Mouse (Mus musculus): Measurements from ENCODE around the gene Cerk.
"Not testable (repeated sequence)": the region's sequence is repeated elsewhere in the genome, so short reads cannot be mapped to it uniquely, and the experiment has no call there.

The Cerk gene

GRCm38 (mm10) chr15:86112707-86113341, 73.1 kb downstream of the Cerk start:
- DNase-seq (ENCODE audit: low read depth): no peak

GRCm38 (mm10) chr15:86110361-86111103, 75.4 kb downstream of the Cerk start:
- no peak for DNase-seq (ENCODE audit: low read depth)

GRCm38 (mm10) chr15:86109650-86110211, 76.2 kb downstream of the Cerk start:
- no peak for DNase-seq (ENCODE audit: low read depth)

- no peak for DNase-seq (ENCODE audit: low read depth)
Observed at GRCm38 (mm10) chr15:86109245-86109644, 76.7 kb downstream of the Cerk start.

- no peak for DNase-seq (ENCODE audit: low read depth)
Observed at GRCm38 (mm10) chr15:86107831-86108471, 78.0 kb downstream of the Cerk start.

- no peak for DNase-seq (ENCODE audit: low read depth)
Observed at GRCm38 (mm10) chr15:86105751-86106150, 80.2 kb downstream of the Cerk start.

GRCm38 (mm10) chr15:86105345-86105697, 80.6 kb downstream of the Cerk start:
- peak; percentile 44 for DNase-seq (ENCODE audit: low read depth)

- DNase-seq (ENCODE audit: low read depth): no peak
Observed at GRCm38 (mm10) chr15:86104401-86105344, 81.3 kb downstream of the Cerk start.

GRCm38 (mm10) chr15:86102308-86102707, 83.6 kb downstream of the Cerk start:
- no peak for DNase-seq (ENCODE audit: low read depth)

- no peak for DNase-seq (ENCODE audit: low read depth)
Observed at GRCm38 (mm10) chr15:86101585-86101984, 84.4 kb downstream of the Cerk start.

- DNase-seq (ENCODE audit: low read depth): no peak
Observed at GRCm38 (mm10) chr15:86097871-86098270, 88.1 kb downstream of the Cerk start.

- DNase-seq (ENCODE audit: low read depth): not testable (repeated sequence)
Observed at GRCm38 (mm10) chr15:86096604-86097020, 89.3 kb downstream of the Cerk start.

GRCm38 (mm10) chr15:86095722-86096603, 90.0 kb downstream of the Cerk start:
- DNase-seq (ENCODE audit: low read depth): no peak

GRCm38 (mm10) chr15:86094324-86095121, 91.4 kb downstream of the Cerk start:
- no peak for DNase-seq (ENCODE audit: low read depth)

- DNase-seq (ENCODE audit: low read depth): no peak
Observed at GRCm38 (mm10) chr15:86093236-86093635, 92.7 kb downstream of the Cerk start.

- DNase-seq (ENCODE audit: low read depth): no peak
Observed at GRCm38 (mm10) chr15:86091998-86092670, 93.8 kb downstream of the Cerk start.

- no peak for DNase-seq (ENCODE audit: low read depth)
Observed at GRCm38 (mm10) chr15:86091201-86091997, 94.5 kb downstream of the Cerk start.

- DNase-seq (ENCODE audit: low read depth): no peak
Observed at GRCm38 (mm10) chr15:86090578-86090977, 95.4 kb downstream of the Cerk start.

All from c-Kit-positive CD71-negative TER-119-negative erythroid progenitor cells, embryonic 14.5 days (primary cell).